Mouse (Mus musculus) olfactory bulb, adult 2 months (tissue): Measurements from ENCODE around the gene Lhx3.

ENCODE experiments used
- CTCF ChIP-seq: fragments of 200-500 bp; IDR thresholded peaks from 2 replicates; pipeline ENCODE4 v1.5.1; 2012; ENCODE audit warnings: low read depth, mild to moderate bottlenecking, low read length, moderate library complexity; ENCODE audit not compliant: insufficient read depth
- POLR2A ChIP-seq: fragments of 200-500 bp; IDR thresholded peaks from 2 replicates; pipeline ENCODE4 v1.6.1; 2012; ENCODE audit warnings: mild to moderate bottlenecking, low read depth, low read length, moderate library complexity; ENCODE audit not compliant: insufficient read depth

DNA sequence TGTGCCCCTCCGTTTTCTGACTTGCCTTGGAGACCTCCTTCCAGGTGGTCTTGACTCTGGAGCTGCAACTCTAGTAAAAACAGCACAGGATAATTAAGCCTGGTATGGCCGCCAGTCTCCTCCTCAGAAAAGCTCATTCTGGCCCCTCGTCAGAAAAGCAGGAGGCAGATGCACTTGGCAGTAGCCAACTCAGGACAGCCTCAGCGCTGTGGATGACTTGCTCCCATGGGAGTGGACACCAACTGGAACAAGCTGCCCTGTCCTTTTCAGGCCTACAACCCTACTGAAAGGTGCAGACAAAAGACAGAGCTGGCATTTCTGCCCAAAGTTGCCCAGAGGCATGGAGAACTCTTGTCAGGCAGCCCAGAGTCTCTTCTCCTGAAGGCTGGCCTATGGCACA is 46.7 kb upstream of the Lhx3 start:
- TF ChIP-seq POLR2A, result no peak
- TF ChIP-seq CTCF, result no peak
